Mouse (Mus musculus): Measurements from ENCODE around the gene Tnfsf15.

GRCm38 (mm10) chr4:63754467-63755020 is 9.6 kb upstream of the Tnfsf15 start:
- TF ChIP-seq CTCF (conservative IDR thresholded peaks at IDR 0.05; ENCODE audit: insufficient read depth, insufficient read length, low read depth, low read length) (no peak), POLR2A (IDR thresholded peaks at IDR 0.05; ENCODE audit: low read depth, low read length) (no peak)

Data from kidney, adult 2 months (tissue).